Mouse (Mus musculus): ENCODE measurements around the gene Cyp3a13. TPM values are rescaled to one million over a fixed set of nuclear protein-coding genes. Genes with fewer than 3 reads are reported as not detected.

Gene Cyp3a13
- polyA plus RNA-seq (2015; fragmentation: Nextera tagmentation; extraction: Ambion mirVana) = 2.1 and 2.6 TPM in 2 replicates

- peak; percentile 49; the same call in 1 of the 2 replicates for TF ChIP-seq EP300 (IDR thresholded peaks at IDR 0.05)
- no peak for TF ChIP-seq CTCF (IDR thresholded peaks at IDR 0.05)
- WGBS = 28% methylated on average over 2 of the region's 2 CpGs
- Histone ChIP-seq H3K4me2 (replicated peaks; ENCODE audit: low read depth, low read length) (no peak within 1 kb of the TSS), H3K27me3 (replicated peaks; ENCODE audit: insufficient read depth, low read length) (no peaks in the 10 kb centered on the region), H3K4me1 (ENCODE audit: insufficient read depth, low read depth, low read length) (no peaks in the 10 kb centered on the region), H3K9ac (replicated peaks; ENCODE audit: low read depth) (no peak within 1 kb of the TSS), H3K36me3 (ENCODE audit: insufficient read depth, low read length) (no peaks in the 10 kb centered on the region), H3K27ac (ENCODE audit: low read length) (0 out of 2 replicates have a peak within 1 kb of the TSS, but pooled peaks have one; percentile 51), H3K9me3 (ENCODE audit: low read length) (no peaks in the 10 kb centered on the region), H3K4me3 (ENCODE audit: low read depth, low read length) (no peak within 1 kb of the TSS)
- DNase-seq (ENCODE audit: low spot score) = peak; percentile 86
- ATAC-seq = peak; percentile 98
Observed at GRCm38 (mm10) chr5:137921532-137921931, at the start of gene Cyp3a13. TSS of gene Cyp3a13 (minus strand) at chr5:137921619.

DNA sequence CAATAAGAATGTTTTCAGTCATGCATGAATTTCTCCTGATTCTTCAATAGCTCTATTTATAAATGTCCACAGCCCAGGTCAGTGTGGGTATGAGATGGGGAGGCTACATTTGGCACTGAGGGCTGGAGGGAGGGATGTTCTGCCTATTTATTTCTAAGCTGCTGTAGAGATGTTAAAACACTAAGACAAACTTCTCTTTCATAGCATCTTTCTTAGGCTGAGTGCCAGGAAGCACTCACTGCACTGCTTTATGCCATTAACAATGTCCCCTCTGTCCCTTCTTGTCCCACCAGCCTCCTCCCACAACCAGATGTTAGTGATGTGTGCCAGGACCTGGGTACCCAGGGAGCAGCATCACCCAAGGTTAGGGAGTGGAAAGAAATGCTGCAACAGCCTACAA, 45.1 kb upstream of the Cyp3a13 start:
- ATAC-seq = no peak
- DNase-seq (ENCODE audit: low spot score) = no peak
- TF ChIP-seq CTCF (IDR thresholded peaks at IDR 0.05) (no peak), EP300 (IDR thresholded peaks at IDR 0.05) (no peak)

DNA sequence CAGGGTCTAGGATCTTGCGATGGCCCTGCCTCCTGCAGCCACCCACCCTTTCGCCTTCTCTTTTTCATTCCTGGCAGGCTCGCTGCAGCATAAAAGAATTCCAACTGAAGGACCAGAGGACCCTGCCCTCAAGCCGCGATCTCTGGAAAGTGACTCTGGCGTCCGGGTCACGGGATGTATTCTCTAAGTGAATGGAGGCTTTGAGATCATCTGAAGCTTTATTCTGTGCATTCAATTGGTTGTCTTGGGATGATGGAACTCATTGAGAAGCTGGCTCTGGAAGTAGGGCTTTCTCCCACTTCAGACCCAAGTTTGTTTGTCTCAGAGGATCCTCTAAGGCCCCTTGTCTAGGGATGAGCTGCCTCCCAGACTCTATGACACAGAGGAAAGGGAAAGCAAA, 41.5 kb upstream of the Cyp3a13 start, which contains the start of gene Gjc3:
TSS of gene Gjc3 (minus strand) at position 154 of the 400 bp plus-strand sequence.
- no peaks in the 10 kb centered on the region for H3K9me3 ChIP-seq (ENCODE audit: low read length)
- no peak within 1 kb of the TSS for H3K9ac ChIP-seq (replicated peaks; ENCODE audit: low read depth)
- DNase-seq (ENCODE audit: low spot score) = no peak
- H3K4me2 ChIP-seq (replicated peaks; ENCODE audit: low read depth, low read length) = no peak within 1 kb of the TSS
- no peak within 1 kb of the TSS for H3K27ac ChIP-seq (ENCODE audit: low read length)
- TF ChIP-seq CTCF (IDR thresholded peaks at IDR 0.05) (no peak), EP300 (IDR thresholded peaks at IDR 0.05) (no peak)
- H3K4me3 ChIP-seq (ENCODE audit: low read depth, low read length) = no peak within 1 kb of the TSS
- 75% methylated on average over 8 of the region's 8 CpGs for WGBS
- no peak for ATAC-seq
- no peaks in the 10 kb centered on the region for H3K4me1 ChIP-seq (ENCODE audit: insufficient read depth, low read depth, low read length)
- H3K36me3 ChIP-seq (ENCODE audit: insufficient read depth, low read length) = no peaks in the 10 kb centered on the region
- H3K27me3 ChIP-seq (replicated peaks; ENCODE audit: insufficient read depth, low read length) = no peaks in the 10 kb centered on the region

More for the DNA sequence above, 45.1 kb upstream of the Cyp3a13 start:
- no peak overlapping the region for H3K27ac ChIP-seq (ENCODE audit: low read length)
- H3K36me3 ChIP-seq (ENCODE audit: insufficient read depth, low read length) = no peaks in the 10 kb centered on the region
- no peak overlapping the region for H3K9ac ChIP-seq (replicated peaks; ENCODE audit: low read depth)
- no peaks in the 10 kb centered on the region for H3K9me3 ChIP-seq (ENCODE audit: low read length)
- H3K4me1 ChIP-seq (ENCODE audit: insufficient read depth, low read depth, low read length) = no peaks in the 10 kb centered on the region
- H3K4me3 ChIP-seq (ENCODE audit: low read depth, low read length) = no peak overlapping the region
- no peaks in the 10 kb centered on the region for H3K27me3 ChIP-seq (replicated peaks; ENCODE audit: insufficient read depth, low read length)
- H3K4me2 ChIP-seq (replicated peaks; ENCODE audit: low read depth, low read length) = no peak overlapping the region

GRCm38 (mm10) chr5:137956404-137956803, 35.0 kb upstream of the Cyp3a13 start:
- WGBS = 90% methylated on average over 3 of the region's 3 CpGs
- TF ChIP-seq CTCF (IDR thresholded peaks at IDR 0.05) (no peak), EP300 (IDR thresholded peaks at IDR 0.05) (no peak)
- Histone ChIP-seq H3K4me3 (ENCODE audit: low read depth, low read length) (no peak overlapping the region), H3K27ac (ENCODE audit: low read length) (no peak overlapping the region), H3K36me3 (ENCODE audit: insufficient read depth, low read length) (no peaks in the 10 kb centered on the region), H3K4me2 (replicated peaks; ENCODE audit: low read depth, low read length) (no peak overlapping the region), H3K4me1 (ENCODE audit: insufficient read depth, low read depth, low read length) (no peaks in the 10 kb centered on the region), H3K9me3 (ENCODE audit: low read length) (no peaks in the 10 kb centered on the region), H3K27me3 (replicated peaks; ENCODE audit: insufficient read depth, low read length) (no peaks in the 10 kb centered on the region), H3K9ac (replicated peaks; ENCODE audit: low read depth) (no peak overlapping the region)
- ATAC-seq = no peak
- no peak for DNase-seq (ENCODE audit: low spot score)

DNA sequence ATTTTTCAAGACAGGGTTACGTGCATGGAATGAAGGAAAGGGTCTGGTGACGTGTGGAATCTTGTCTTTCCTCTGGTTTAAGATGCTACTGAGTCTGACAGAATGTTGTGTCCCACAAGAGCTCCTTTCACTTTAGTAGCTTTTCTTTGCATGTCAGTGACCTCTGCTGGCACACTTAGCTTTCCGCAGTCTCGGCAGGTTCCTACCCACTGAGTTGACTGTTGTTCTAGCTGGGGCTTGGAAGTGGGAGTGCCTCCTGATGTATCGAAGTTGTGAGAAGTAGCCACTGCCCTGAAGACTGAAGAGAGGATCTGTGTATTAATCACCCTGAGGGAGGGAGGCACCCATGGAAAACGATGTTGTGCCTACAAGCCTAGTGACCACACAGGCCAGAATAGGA, 29.8 kb upstream of the Cyp3a13 start:
- Histone ChIP-seq H3K4me1 (ENCODE audit: insufficient read depth, low read depth, low read length) (no peaks in the 10 kb centered on the region), H3K4me2 (replicated peaks; ENCODE audit: low read depth, low read length) (no peak overlapping the region), H3K27ac (ENCODE audit: low read length) (no peak overlapping the region), H3K9me3 (ENCODE audit: low read length) (no peaks in the 10 kb centered on the region), H3K4me3 (ENCODE audit: low read depth, low read length) (no peak overlapping the region), H3K36me3 (ENCODE audit: insufficient read depth, low read length) (no peaks in the 10 kb centered on the region), H3K9ac (replicated peaks; ENCODE audit: low read depth) (no peak overlapping the region), H3K27me3 (replicated peaks; ENCODE audit: insufficient read depth, low read length) (no peaks in the 10 kb centered on the region)
- TF ChIP-seq EP300 (IDR thresholded peaks at IDR 0.05) (no peak), CTCF (IDR thresholded peaks at IDR 0.05) (peak; percentile 63)
- WGBS = 24% methylated on average over 6 of the region's 6 CpGs
- DNase-seq (ENCODE audit: low spot score) (peak; percentile 39), ATAC-seq (no peak)

GRCm38 (mm10) chr5:137947303-137947702, 25.9 kb upstream of the Cyp3a13 start:
- Histone ChIP-seq H3K4me3 (ENCODE audit: low read depth, low read length) (no peak overlapping the region), H3K9me3 (ENCODE audit: low read length) (no peaks in the 10 kb centered on the region), H3K4me2 (replicated peaks; ENCODE audit: low read depth, low read length) (no peak overlapping the region), H3K9ac (replicated peaks; ENCODE audit: low read depth) (no peak overlapping the region), H3K27ac (ENCODE audit: low read length) (no peak overlapping the region), H3K4me1 (ENCODE audit: insufficient read depth, low read depth, low read length) (no peaks in the 10 kb centered on the region), H3K36me3 (ENCODE audit: insufficient read depth, low read length) (no peaks in the 10 kb centered on the region), H3K27me3 (replicated peaks; ENCODE audit: insufficient read depth, low read length) (no peaks in the 10 kb centered on the region)
- TF ChIP-seq EP300 (IDR thresholded peaks at IDR 0.05) (no peak), CTCF (IDR thresholded peaks at IDR 0.05) (no peak)
- DNase-seq (ENCODE audit: low spot score) (no peak), ATAC-seq (no peak)

DNA sequence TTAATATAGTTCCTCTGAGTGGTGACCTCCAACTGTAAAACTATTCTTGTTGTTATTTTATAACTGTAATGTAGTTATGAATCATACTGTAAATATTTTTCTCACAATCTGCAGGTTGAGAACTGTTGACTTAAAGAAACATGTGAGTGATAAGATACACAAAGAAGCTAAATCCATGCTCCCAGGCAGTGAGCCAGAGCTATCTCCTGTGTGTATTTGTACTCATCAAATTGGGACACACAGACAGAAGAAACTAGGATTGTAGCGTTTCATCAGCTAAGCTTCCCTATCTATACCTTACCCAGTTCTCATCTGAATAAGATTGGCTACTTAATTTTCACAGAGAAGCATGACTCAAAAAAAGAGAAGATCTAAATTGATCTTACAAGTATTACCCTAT, 21.7 kb upstream of the Cyp3a13 start:
- TF ChIP-seq CTCF (IDR thresholded peaks at IDR 0.05) (no peak), EP300 (IDR thresholded peaks at IDR 0.05) (no peak)
- no peaks in the 10 kb centered on the region for H3K36me3 ChIP-seq (ENCODE audit: insufficient read depth, low read length)
- H3K4me3 ChIP-seq (ENCODE audit: low read depth, low read length) = no peak overlapping the region
- H3K4me2 ChIP-seq (replicated peaks; ENCODE audit: low read depth, low read length) = no peak overlapping the region
- DNase-seq (ENCODE audit: low spot score) = no peak
- no peak overlapping the region for H3K9ac ChIP-seq (replicated peaks; ENCODE audit: low read depth)
- no peak overlapping the region for H3K27ac ChIP-seq (ENCODE audit: low read length)
- H3K4me1 ChIP-seq (ENCODE audit: insufficient read depth, low read depth, low read length) = no peaks in the 10 kb centered on the region
- H3K27me3 ChIP-seq (replicated peaks; ENCODE audit: insufficient read depth, low read length) = no peaks in the 10 kb centered on the region
- H3K9me3 ChIP-seq (ENCODE audit: low read length) = no peaks in the 10 kb centered on the region
- 55% methylated on average over 1 of the region's 1 CpGs for WGBS
- no peak for ATAC-seq

Measured in lung, postnatal 0 days (tissue).